In genomic region chr2:120011462-120012200, GRCm38 (mm10) we compare ENCODE assay signal across 8 mouse cellular contexts. TPM values are rescaled to one million over a fixed set of nuclear protein-coding genes. Genes with fewer than 3 reads are reported as not detected.
A peak's percentile ranks its signal among the peaks of the same experiment; 100 is the strongest.
DNase-seq lines count a peak whose midpoint lies in the region; ATAC-seq and TF ChIP-seq lines count a peak whose summit lies in the region.

No protein-coding gene starts in this region.

- H3K4me2 ChIP-seq in heart, embryonic 11.5 days, result no peak overlapping the region
- no peak overlapping the region for H3K4me2 ChIP-seq in limb, embryonic 15.5 days

- no peaks in the 10 kb centered on the region for H3K27me3 ChIP-seq in heart, embryonic 11.5 days (ENCODE audit: control insufficient read depth, insufficient read depth, low read length)
- no peaks in the 10 kb centered on the region for H3K27me3 ChIP-seq in cerebellum, adult 2 months (ENCODE audit: control insufficient read depth, insufficient read depth, low read length)
- H3K27me3 ChIP-seq in limb, embryonic 15.5 days, result no peaks in the 10 kb centered on the region

- H3K9ac ChIP-seq in heart, embryonic 11.5 days (ENCODE audit: low read depth, low read length), result no peak overlapping the region
- no peak overlapping the region for H3K9ac ChIP-seq in limb, embryonic 15.5 days

- H3K9me3 ChIP-seq in heart, embryonic 11.5 days (replicated peaks; ENCODE audit: control insufficient read depth, low read length), result no peaks in the 10 kb centered on the region
- H3K9me3 ChIP-seq in limb, embryonic 15.5 days, result no peaks in the 10 kb centered on the region

- WGBS in heart, embryonic 11.5 days (ENCODE audit: insufficient replicate concordance), result 75% methylated on average over 8 of the region's 8 CpGs
- WGBS in cerebellum, adult 2 months, result 15% methylated on average over 8 of the region's 8 CpGs
- WGBS in limb, embryonic 15.5 days, result 76% methylated on average over 8 of the region's 8 CpGs

- no peak for ATAC-seq in heart, embryonic 11.5 days (replicated peaks; ENCODE audit: insufficient number of reproducible peaks, low FRiP score, low TSS enrichment)
- peak; percentile 77; the same call in 1 of the 2 replicates for ATAC-seq in frontal cortex, adult (ENCODE audit: low TSS enrichment)
- ATAC-seq in limb, embryonic 15.5 days (ENCODE audit: insufficient number of reproducible peaks, low FRiP score, low TSS enrichment, low read depth), result 0 out of 2 replicates have a peak, but pooled peaks have one; percentile 35

- no peaks in the 10 kb centered on the region for H3K36me3 ChIP-seq in heart, embryonic 11.5 days (ENCODE audit: control insufficient read depth, insufficient read depth, low read length)
- H3K36me3 ChIP-seq in limb, embryonic 15.5 days, result peaks cover 34% of the 10 kb centered on the region

- peaks cover 3% of the 10 kb centered on the region; the same call in 1 of the 2 replicates for H3K4me1 ChIP-seq in heart, embryonic 11.5 days (ENCODE audit: control insufficient read depth, insufficient read depth, low read length)
- H3K4me1 ChIP-seq in cerebellum, adult 2 months (ENCODE audit: control insufficient read depth, insufficient read depth, low read length), result peaks cover 11% of the 10 kb centered on the region
- H3K4me1 ChIP-seq in limb, embryonic 15.5 days, result no peaks in the 10 kb centered on the region

- peak; percentile 55; the same call in 1 of the 2 replicates for TF ChIP-seq CTCF in cerebellum, adult 2 months (IDR thresholded peaks at IDR 0.05; ENCODE audit: borderline replicate concordance, insufficient read depth, low read depth, low read length)

- no peak overlapping the region for H3K27ac ChIP-seq in heart, embryonic 11.5 days (ENCODE audit: low read depth, low read length)
- no peak overlapping the region for H3K27ac ChIP-seq in cerebellum, adult 2 months (ENCODE audit: insufficient read depth, low read length)
- H3K27ac ChIP-seq in limb, embryonic 15.5 days, result no peak overlapping the region

- no peak for TF ChIP-seq POLR2A in cerebellum, adult 2 months (IDR thresholded peaks at IDR 0.05; ENCODE audit: borderline replicate concordance, insufficient read depth, low read length)

- no peak overlapping the region for H3K4me3 ChIP-seq in heart, embryonic 11.5 days (ENCODE audit: low read depth, low read length)
- H3K4me3 ChIP-seq in cerebellum, adult 2 months (replicated peaks; ENCODE audit: insufficient read depth, low read depth, low read length), result no peak overlapping the region
- H3K4me3 ChIP-seq in limb, embryonic 15.5 days, result no peak overlapping the region

- DNase-seq in heart, adult 11 months, result peak; percentile 91
- peak; percentile 55 for DNase-seq in ES-CJ7 (ENCODE audit: low read depth, low spot score)
- DNase-seq in cerebellum, adult 2 months, result peak; percentile 52 to 57
- DNase-seq in kidney, adult 9 months, result peak; percentile 71
- DNase-seq in retina, postnatal 1 day, result peak; percentile 68

RNA-seq across cellular contexts. Expression of gene Jmjd7, which starts 15.7 kb away (rescaled TPM):
- 12.7 and 16.0 TPM in 2 replicates for polyA plus RNA-seq in heart, embryonic 11.5 days (2014; fragmentation: Nextera tagmentation; extraction: Ambion mirVana)
- 11.2 and 11.9 TPM in 2 replicates for polyA plus RNA-seq in cerebellum, adult 2 months (2012; rRNA removed)
- polyA plus RNA-seq in limb, embryonic 15.5 days (2015; fragmentation: Nextera tagmentation; extraction: Ambion mirVana), result 17.5 and 18.4 TPM in 2 replicates

RNA-seq across cellular contexts. Expression of gene Gm28042, which starts 15.7 kb away (rescaled TPM):
- polyA plus RNA-seq in heart, embryonic 11.5 days (2014; fragmentation: Nextera tagmentation; extraction: Ambion mirVana), result 0.92 and 1.8 TPM in 2 replicates
- 9.0 and 10.8 TPM in 2 replicates for polyA plus RNA-seq in cerebellum, adult 2 months (2012; rRNA removed)
- 3.8 and 5.0 TPM in 2 replicates for polyA plus RNA-seq in limb, embryonic 15.5 days (2015; fragmentation: Nextera tagmentation; extraction: Ambion mirVana)

RNA-seq across cellular contexts. Expression of gene Pla2g4b, which starts 21.6 kb away (rescaled TPM):
- 1.2 and 2.3 TPM in 2 replicates for polyA plus RNA-seq in heart, embryonic 11.5 days (2014; fragmentation: Nextera tagmentation; extraction: Ambion mirVana)
- 12.9 and 16.9 TPM in 2 replicates for polyA plus RNA-seq in cerebellum, adult 2 months (2012; rRNA removed)
- polyA plus RNA-seq in limb, embryonic 15.5 days (2015; fragmentation: Nextera tagmentation; extraction: Ambion mirVana), result 2.8 and 3.9 TPM in 2 replicates

RNA-seq across cellular contexts. Expression of gene Mapkbp1, which starts 39.1 kb away (rescaled TPM):
- polyA plus RNA-seq in heart, embryonic 11.5 days (2014; fragmentation: Nextera tagmentation; extraction: Ambion mirVana), result 2.5 and 3.2 TPM in 2 replicates
- 37.6 and 42.2 TPM in 2 replicates for polyA plus RNA-seq in cerebellum, adult 2 months (2012; rRNA removed)
- 4.0 and 4.3 TPM in 2 replicates for polyA plus RNA-seq in limb, embryonic 15.5 days (2015; fragmentation: Nextera tagmentation; extraction: Ambion mirVana)
